7 mouse cellular contexts compared by ENCODE assay signal in the genomic region with DNA sequence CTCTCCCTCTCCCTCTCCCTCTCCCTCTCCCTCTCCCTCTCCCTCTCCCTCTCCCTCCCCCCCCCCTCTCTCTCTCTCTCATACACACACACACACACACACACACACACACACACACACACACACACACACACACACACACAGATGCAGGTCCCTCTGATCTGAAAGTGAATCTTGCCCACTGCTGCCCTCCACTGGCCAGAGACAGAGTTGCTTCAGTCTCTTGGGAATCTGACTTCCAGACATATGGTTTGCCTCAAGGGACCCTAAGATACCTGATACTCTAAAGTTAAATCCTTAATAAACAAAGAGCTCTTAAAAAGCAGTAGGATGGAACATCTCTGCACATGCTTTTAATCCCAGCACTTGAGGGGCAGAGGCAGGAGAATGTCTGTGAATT. TPM values are rescaled to one million over a fixed set of nuclear protein-coding genes. Genes with fewer than 3 reads are reported as not detected.
DNase-seq lines count a peak whose midpoint lies in the region; ATAC-seq and TF ChIP-seq lines count a peak whose summit lies in the region.
"Not testable (repeated sequence)": the region's sequence is repeated elsewhere in the genome, so short reads cannot be mapped to it uniquely, and the experiment has no call there.

No protein-coding gene starts in this region.

- not testable (repeated sequence) for ATAC-seq in intestine, postnatal 0 days

- H3K27me3 ChIP-seq in intestine, postnatal 0 days (replicated peaks; ENCODE audit: control insufficient read depth, insufficient read depth, low read length); midbrain, embryonic 10.5 days (ENCODE audit: low read depth, poor library complexity, severe bottlenecking): not testable (repeated sequence)

- intact Hi-C loops in left cerebral cortex, postnatal 10 days (cut with DNase I), result loop anchor here (5.0 kb wide), 1 partner anchor 246 kb away; a partner anchor contains a TSS

- H3K4me3 ChIP-seq in intestine, postnatal 0 days (ENCODE audit: low read depth, low read length); midbrain, embryonic 10.5 days: not testable (repeated sequence)

- H3K36me3 ChIP-seq in intestine, postnatal 0 days (ENCODE audit: control insufficient read depth, insufficient read depth); midbrain, embryonic 10.5 days: not testable (repeated sequence)

- not testable (repeated sequence) for H3K9me3 ChIP-seq in intestine, postnatal 0 days (ENCODE audit: control insufficient read depth); midbrain, embryonic 10.5 days (replicated peaks)

- peak; percentile 79 for DNase-seq in R1 (ENCODE audit: low read depth, low spot score)
- peak; percentile 67 for DNase-seq in cerebellum, adult 9-11 months
- DNase-seq in frontal cortex, postnatal 25 days (ENCODE audit: low spot score in 2 of 2), result peak; percentile 60 to 73
- peak; percentile 67 to 86 for DNase-seq in left cerebral cortex, postnatal 10 days (ENCODE audit: extremely low spot score in 1 of 2, low spot score in 2 of 2)
- peak; percentile 73 for DNase-seq in midbrain, embryonic 10.5 days (ENCODE audit: low spot score)
- DNase-seq in spleen, adult 18-20 months, result peak; percentile 49 to 71

- not testable (repeated sequence) for H3K4me2 ChIP-seq in intestine, postnatal 0 days (replicated peaks; ENCODE audit: low read depth)

- H3K4me1 ChIP-seq in intestine, postnatal 0 days (replicated peaks; ENCODE audit: control insufficient read depth, insufficient read depth, low read length), result not testable (repeated sequence)
- peaks cover 14% of the 10 kb centered on the region for H3K4me1 ChIP-seq in midbrain, embryonic 10.5 days

- H3K27ac ChIP-seq in intestine, postnatal 0 days (ENCODE audit: low read depth, low read length); midbrain, embryonic 10.5 days (replicated peaks): not testable (repeated sequence)

- H3K9ac ChIP-seq in intestine, postnatal 0 days (ENCODE audit: low read depth, low read length), result not testable (repeated sequence)

- peak; percentile 82 for TF ChIP-seq CTCF in intestine, postnatal 0 days (IDR thresholded peaks at IDR 0.05; ENCODE audit: low read depth)

RNA-seq across cellular contexts. Expression of a gene that starts 25.2 kb away (rescaled TPM):
- 2.1 and 2.8 TPM in 2 replicates for polyA plus RNA-seq in intestine, postnatal 0 days (2015; fragmentation: Nextera tagmentation; extraction: Ambion mirVana)
- total RNA-seq in left cerebral cortex, postnatal 10 days (2021), result 10 to 100 TPM; 30.2 to 31.2 TPM
- polyA plus RNA-seq in midbrain, embryonic 10.5 days (2016; fragmentation: Nextera tagmentation; extraction: Ambion mirVana), result 7.6 and 10.0 TPM in 2 replicates

RNA-seq across cellular contexts. Expression of a gene that starts 52.4 kb away (rescaled TPM):
- polyA plus RNA-seq in intestine, postnatal 0 days (2015; fragmentation: Nextera tagmentation; extraction: Ambion mirVana), result 12.6 and 12.9 TPM in 2 replicates
- total RNA-seq in left cerebral cortex, postnatal 10 days (2021), result 10 to 100 TPM; 43.4 to 45.5 TPM
- polyA plus RNA-seq in midbrain, embryonic 10.5 days (2016; fragmentation: Nextera tagmentation; extraction: Ambion mirVana), result 36.5 and 37.9 TPM in 2 replicates
